ENCODE assay signal across 8 mouse cellular contexts in the genomic region with DNA sequence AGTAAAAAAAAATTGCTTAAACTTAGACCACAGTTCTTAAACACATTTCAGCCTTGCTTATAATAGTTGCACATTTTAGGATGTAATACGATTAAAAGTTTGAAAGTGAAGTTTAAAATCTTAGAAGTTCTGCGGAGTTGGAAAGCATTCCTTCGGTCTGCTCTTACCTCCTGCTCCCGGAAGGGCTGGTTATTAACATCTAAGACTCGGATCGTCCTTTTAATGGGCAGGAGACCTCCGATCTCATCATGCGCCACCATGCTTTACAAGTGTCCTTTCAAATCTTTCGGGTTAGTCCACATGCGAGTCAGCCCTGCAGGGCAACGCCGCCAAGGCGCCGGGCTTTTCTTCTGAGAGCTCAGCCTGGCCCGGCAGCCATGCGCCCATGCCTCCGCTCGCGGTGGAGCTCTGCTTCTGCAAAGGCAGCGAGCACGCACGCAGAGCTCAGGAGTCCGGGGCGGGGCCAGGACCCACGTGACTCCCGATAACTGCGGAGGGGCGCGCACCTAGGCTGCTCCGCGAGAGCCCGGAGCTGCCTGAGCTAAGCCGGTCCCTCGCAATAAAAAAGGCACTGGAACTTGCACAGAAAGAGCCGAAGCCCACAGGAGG. TPM values are rescaled to one million over a fixed set of nuclear protein-coding genes. Genes with fewer than 3 reads are reported as not detected.
DNase-seq lines count a peak whose midpoint lies in the region; ATAC-seq lines count a peak whose summit lies in the region.

No protein-coding gene starts in this region.

- peak overlapping the region; percentile 41 for H3K4me3 ChIP-seq in hindbrain, embryonic 14.5 days (replicated peaks; ENCODE audit: low read length)

- H3K9ac ChIP-seq in hindbrain, embryonic 14.5 days = peak overlapping the region; percentile 55

- peak; percentile 92 for DNase-seq in T-cell, adult 2 months (ENCODE audit: low spot score)
- peak; percentile 91 to 94 for DNase-seq in cerebellum, postnatal 25 days
- peak; percentile 70 to 82 for DNase-seq in frontal cortex, postnatal 25 days (ENCODE audit: low spot score in 2 of 2)
- peak; percentile 79 for DNase-seq in hindbrain, embryonic 14.5 days (ENCODE audit: low spot score)
- peak; percentile 83 to 86 for DNase-seq in layer of hippocampus, postnatal 36 days
- DNase-seq in lung, postnatal 25 days (ENCODE audit: low spot score) = peak; percentile 95
- DNase-seq in retina, adult 2 months (ENCODE audit: low read depth, low spot score) = peak; percentile 74
- peak; percentile 94 for DNase-seq in thymus, postnatal 25 days

- under 1% methylated on average over 35 of the region's 35 CpGs for WGBS in hindbrain, embryonic 14.5 days

- H3K4me1 ChIP-seq in hindbrain, embryonic 14.5 days (replicated peaks; ENCODE audit: control insufficient read depth, insufficient read depth, low read length) = peaks cover 5% of the 10 kb centered on the region; the same call in 1 of the 2 replicates

- peak; percentile 99 for ATAC-seq in hindbrain, embryonic 14.5 days (ENCODE audit: low FRiP score)

- H3K27ac ChIP-seq in hindbrain, embryonic 14.5 days = no peak overlapping the region

- H3K4me2 ChIP-seq in hindbrain, embryonic 14.5 days (replicated peaks) = peak overlapping the region; percentile 71

- H3K36me3 ChIP-seq in hindbrain, embryonic 14.5 days (replicated peaks; ENCODE audit: control insufficient read depth, insufficient read depth) = 0 out of 2 replicates have a peak, but pooled peaks cover under 1% of the 10 kb centered on the region

- H3K9me3 ChIP-seq in hindbrain, embryonic 14.5 days (ENCODE audit: control insufficient read depth, low read length) = no peaks in the 10 kb centered on the region

- H3K27me3 ChIP-seq in hindbrain, embryonic 14.5 days (ENCODE audit: control insufficient read depth, insufficient read depth, low read length) = peaks cover 4% of the 10 kb centered on the region; the same call in 1 of the 2 replicates

RNA-seq across cellular contexts. Expression of a gene that starts 24.8 kb away (rescaled TPM):
- polyA plus RNA-seq in hindbrain, embryonic 14.5 days (2014; fragmentation: Nextera tagmentation; extraction: Ambion mirVana) = 10.2 and 12.1 TPM in 2 replicates
- 10 to 100 TPM; 40.3 to 46.1 TPM for total RNA-seq in layer of hippocampus, postnatal 36 days (2021)

RNA-seq across cellular contexts. Expression of a gene that starts 24.8 kb away (rescaled TPM):
- polyA plus RNA-seq in hindbrain, embryonic 14.5 days (2014; fragmentation: Nextera tagmentation; extraction: Ambion mirVana) = not detected in 2 replicates
- total RNA-seq in layer of hippocampus, postnatal 36 days (2021) = not detected

RNA-seq across cellular contexts. Expression of a gene that starts 39.3 kb away (rescaled TPM):
- polyA plus RNA-seq in hindbrain, embryonic 14.5 days (2014; fragmentation: Nextera tagmentation; extraction: Ambion mirVana) = not detected in 2 replicates
- total RNA-seq in layer of hippocampus, postnatal 36 days (2021) = not detected

RNA-seq across cellular contexts. Expression of a gene that starts 51.9 kb away (rescaled TPM):
- polyA plus RNA-seq in hindbrain, embryonic 14.5 days (2014; fragmentation: Nextera tagmentation; extraction: Ambion mirVana) = 0.13 TPM in 1 of 2 replicates, not detected in the other
- not detected for total RNA-seq in layer of hippocampus, postnatal 36 days (2021)

RNA-seq across cellular contexts. Expression of a gene that starts 55.7 kb away (rescaled TPM):
- not detected in 2 replicates for polyA plus RNA-seq in hindbrain, embryonic 14.5 days (2014; fragmentation: Nextera tagmentation; extraction: Ambion mirVana)
- total RNA-seq in layer of hippocampus, postnatal 36 days (2021) = not detected
